Mouse (Mus musculus) brain, adult 2 months (tissue): ENCODE measurements around the gene Ccdc106.
A peak's percentile ranks its signal among the peaks of the same experiment; 100 is the strongest.
"Not testable (repeated sequence)": the region's sequence is repeated elsewhere in the genome, so short reads cannot be mapped to it uniquely, and the experiment has no call there.

Source experiments
- DNase-seq: peaks from one replicate; pipeline ENCODE4 v3.0.0; 2011; ENCODE audit warnings: low read depth, low spot score

Gene Ccdc106

GRCm38 (mm10) chr7:5015118-5016001, 5.0 kb upstream of the Ccdc106 start, which contains the start of gene Gm44973:
Gene Gm44973 (plus strand): TSS chr7:5015496.
- DNase-seq, result peak; percentile 98

GRCm38 (mm10) chr7:5016057-5016456, 4.3 kb upstream of the Ccdc106 start:
- no peak for DNase-seq

GRCm38 (mm10) chr7:5016920-5017319, 3.4 kb upstream of the Ccdc106 start:
- DNase-seq, result no peak

- DNase-seq, result no peak
Measured at GRCm38 (mm10) chr7:5017352-5017751, 3.0 kb upstream of the Ccdc106 start.

GRCm38 (mm10) chr7:5017931-5018330, 2.4 kb upstream of the Ccdc106 start:
- DNase-seq, result no peak

GRCm38 (mm10) chr7:5019576-5019975, 777 bp upstream of the Ccdc106 start:
- not testable (repeated sequence) for DNase-seq

- DNase-seq, result no peak
Measured at GRCm38 (mm10) chr7:5020685-5021084, 332 bp downstream of the Ccdc106 start.

GRCm38 (mm10) chr7:5021197-5021596, 844 bp downstream of the Ccdc106 start:
- DNase-seq, result no peak

- DNase-seq, result no peak
Measured at GRCm38 (mm10) chr7:5029543-5029942, 9.2 kb downstream of the Ccdc106 start.

- DNase-seq, result no peak
Measured at GRCm38 (mm10) chr7:5029946-5030345, 9.6 kb downstream of the Ccdc106 start.

- DNase-seq, result no peak
Measured at GRCm38 (mm10) chr7:5030554-5031275, 10.4 kb downstream of the Ccdc106 start.

- DNase-seq, result no peak
Measured at GRCm38 (mm10) chr7:5031496-5031895, 11.1 kb downstream of the Ccdc106 start.

- no peak for DNase-seq
Measured at GRCm38 (mm10) chr7:5033818-5034217, 13.5 kb downstream of the Ccdc106 start, which contains the start of gene 4632433K11Rik. Gene 4632433K11Rik (plus strand): TSS chr7:5034118.

GRCm38 (mm10) chr7:5035628-5036027, 15.3 kb downstream of the Ccdc106 start:
- DNase-seq, result no peak

GRCm38 (mm10) chr7:5036136-5036535, 15.8 kb downstream of the Ccdc106 start:
- no peak for DNase-seq

- DNase-seq, result no peak
Measured at GRCm38 (mm10) chr7:5037026-5037425, 16.7 kb downstream of the Ccdc106 start.

GRCm38 (mm10) chr7:5037467-5037866, 17.1 kb downstream of the Ccdc106 start:
- DNase-seq, result no peak

- peak; percentile 96 for DNase-seq
Measured at GRCm38 (mm10) chr7:5038109-5038732, 17.9 kb downstream of the Ccdc106 start, which contains the start of gene Zfp784. Gene Zfp784 (minus strand): TSS chr7:5038446.

- no peak for DNase-seq
Measured at GRCm38 (mm10) chr7:5038940-5039339, 18.6 kb downstream of the Ccdc106 start.

- no peak for DNase-seq
Measured at GRCm38 (mm10) chr7:5044981-5045380, 24.6 kb downstream of the Ccdc106 start.

- no peak for DNase-seq
Measured at GRCm38 (mm10) chr7:5046112-5046511, 25.8 kb downstream of the Ccdc106 start.

GRCm38 (mm10) chr7:5047313-5047712, 27.0 kb downstream of the Ccdc106 start:
- peak; percentile 67 for DNase-seq
